Mouse (Mus musculus): ENCODE data around the gene Cops3. TPM values are rescaled to one million over a fixed set of nuclear protein-coding genes. Genes with fewer than 3 reads are reported as not detected.

The Cops3 gene
- polyA plus RNA-seq (2014; fragmentation: Nextera tagmentation; extraction: Ambion mirVana), result 180 and 198 TPM in 2 replicates

GRCm38 (mm10) chr11:59839459-59840126 is at the start of gene Cops3:
TSS of gene Cops3 (minus strand) at chr11:59839838.
- ATAC-seq (ENCODE audit: low read depth), result peak; percentile 97
- H3K27me3 ChIP-seq (replicated peaks; ENCODE audit: control insufficient read depth, insufficient read depth, low read length), result no peaks in the 10 kb centered on the region
- peak within 1 kb of the TSS; percentile 99 for H3K27ac ChIP-seq (replicated peaks; ENCODE audit: low read depth, low read length)
- WGBS, result under 1% methylated on average over 37 of the region's 43 CpGs
- H3K4me1 ChIP-seq (ENCODE audit: control insufficient read depth, insufficient read depth, low read length), result peaks cover 14% of the 10 kb centered on the region
- H3K9ac ChIP-seq (ENCODE audit: low read depth, low read length), result peak within 1 kb of the TSS; percentile 97
- peak within 1 kb of the TSS; percentile 74 for H3K4me2 ChIP-seq (ENCODE audit: low read depth, low read length)
- H3K4me3 ChIP-seq (ENCODE audit: low read depth, low read length), result peak within 1 kb of the TSS; percentile 96
- H3K9me3 ChIP-seq (ENCODE audit: control insufficient read depth, low read length), result no peaks in the 10 kb centered on the region
- peaks cover 29% of the 10 kb centered on the region for H3K36me3 ChIP-seq (ENCODE audit: control insufficient read depth, insufficient read depth, low read length)
- peak; percentile 99 for DNase-seq (ENCODE audit: low spot score)

GRCm38 (mm10) chr11:59888151-59888550 is 48.5 kb upstream of the Cops3 start:
- WGBS, result 79% methylated on average over 5 of the region's 5 CpGs
- Histone ChIP-seq H3K9ac (ENCODE audit: low read depth, low read length) (no peak overlapping the region), H3K36me3 (ENCODE audit: control insufficient read depth, insufficient read depth, low read length) (no peaks in the 10 kb centered on the region), H3K27ac (replicated peaks; ENCODE audit: low read depth, low read length) (no peak overlapping the region), H3K27me3 (replicated peaks; ENCODE audit: control insufficient read depth, insufficient read depth, low read length) (no peaks in the 10 kb centered on the region), H3K4me3 (ENCODE audit: low read depth, low read length) (no peak overlapping the region), H3K4me1 (ENCODE audit: control insufficient read depth, insufficient read depth, low read length) (no peaks in the 10 kb centered on the region), H3K9me3 (ENCODE audit: control insufficient read depth, low read length) (0 out of 2 replicates have a peak, but pooled peaks cover 4% of the 10 kb centered on the region), H3K4me2 (ENCODE audit: low read depth, low read length) (no peak overlapping the region)
- DNase-seq (ENCODE audit: low spot score) (no peak), ATAC-seq (ENCODE audit: low read depth) (no peak)

GRCm38 (mm10) chr11:59886952-59887351 is 47.3 kb upstream of the Cops3 start:
- Histone ChIP-seq H3K4me2 (ENCODE audit: low read depth, low read length) (no peak overlapping the region), H3K4me1 (ENCODE audit: control insufficient read depth, insufficient read depth, low read length) (no peaks in the 10 kb centered on the region), H3K9ac (ENCODE audit: low read depth, low read length) (no peak overlapping the region), H3K36me3 (ENCODE audit: control insufficient read depth, insufficient read depth, low read length) (no peaks in the 10 kb centered on the region), H3K27me3 (replicated peaks; ENCODE audit: control insufficient read depth, insufficient read depth, low read length) (no peaks in the 10 kb centered on the region), H3K4me3 (ENCODE audit: low read depth, low read length) (no peak overlapping the region), H3K9me3 (ENCODE audit: control insufficient read depth, low read length) (0 out of 2 replicates have a peak, but pooled peaks cover 4% of the 10 kb centered on the region), H3K27ac (replicated peaks; ENCODE audit: low read depth, low read length) (no peak overlapping the region)
- DNase-seq (ENCODE audit: low spot score) (no peak), ATAC-seq (ENCODE audit: low read depth) (no peak)
- 83% methylated on average over 1 of the region's 1 CpGs for WGBS

GRCm38 (mm10) chr11:59885217-59885986 is 45.8 kb upstream of the Cops3 start:
- DNase-seq (ENCODE audit: low spot score), result peak; percentile 41
- Histone ChIP-seq H3K36me3 (ENCODE audit: control insufficient read depth, insufficient read depth, low read length) (no peaks in the 10 kb centered on the region), H3K4me2 (ENCODE audit: low read depth, low read length) (no peak overlapping the region), H3K9ac (ENCODE audit: low read depth, low read length) (no peak overlapping the region), H3K27ac (replicated peaks; ENCODE audit: low read depth, low read length) (no peak overlapping the region), H3K27me3 (replicated peaks; ENCODE audit: control insufficient read depth, insufficient read depth, low read length) (no peaks in the 10 kb centered on the region), H3K4me1 (ENCODE audit: control insufficient read depth, insufficient read depth, low read length) (no peaks in the 10 kb centered on the region), H3K4me3 (ENCODE audit: low read depth, low read length) (no peak overlapping the region), H3K9me3 (ENCODE audit: control insufficient read depth, low read length) (0 out of 2 replicates have a peak, but pooled peaks cover 4% of the 10 kb centered on the region)
- 46% methylated on average over 17 of the region's 17 CpGs for WGBS
- no peak for ATAC-seq (ENCODE audit: low read depth)

- Histone ChIP-seq H3K36me3 (ENCODE audit: control insufficient read depth, insufficient read depth, low read length) (peaks cover 31% of the 10 kb centered on the region), H3K4me3 (ENCODE audit: low read depth, low read length) (no peak overlapping the region), H3K9me3 (ENCODE audit: control insufficient read depth, low read length) (no peaks in the 10 kb centered on the region), H3K9ac (ENCODE audit: low read depth, low read length) (no peak overlapping the region), H3K27me3 (replicated peaks; ENCODE audit: control insufficient read depth, insufficient read depth, low read length) (no peaks in the 10 kb centered on the region), H3K4me2 (ENCODE audit: low read depth, low read length) (no peak overlapping the region), H3K4me1 (ENCODE audit: control insufficient read depth, insufficient read depth, low read length) (no peaks in the 10 kb centered on the region), H3K27ac (replicated peaks; ENCODE audit: low read depth, low read length) (no peak overlapping the region)
- peak; percentile 80 for ATAC-seq (ENCODE audit: low read depth)
- WGBS, result 11% methylated on average over 2 of the region's 2 CpGs
- peak; percentile 88 for DNase-seq (ENCODE audit: low spot score)
These were observed 40.4 kb upstream of the Cops3 start for GRCm38 (mm10) chr11:59880031-59880430.

GRCm38 (mm10) chr11:59872124-59872523 is 32.5 kb upstream of the Cops3 start:
- no peak overlapping the region for H3K4me2 ChIP-seq (ENCODE audit: low read depth, low read length)
- 72% methylated on average over 8 of the region's 8 CpGs for WGBS
- ATAC-seq (ENCODE audit: low read depth) (peak; percentile 15; the same call in 1 of the 2 replicates), DNase-seq (ENCODE audit: low spot score) (no peak)
- H3K4me1 ChIP-seq (ENCODE audit: control insufficient read depth, insufficient read depth, low read length), result no peaks in the 10 kb centered on the region
- H3K9me3 ChIP-seq (ENCODE audit: control insufficient read depth, low read length), result no peaks in the 10 kb centered on the region
- peaks cover 38% of the 10 kb centered on the region for H3K36me3 ChIP-seq (ENCODE audit: control insufficient read depth, insufficient read depth, low read length)
- no peak overlapping the region for H3K9ac ChIP-seq (ENCODE audit: low read depth, low read length)
- H3K27ac ChIP-seq (replicated peaks; ENCODE audit: low read depth, low read length), result no peak overlapping the region
- no peak overlapping the region for H3K4me3 ChIP-seq (ENCODE audit: low read depth, low read length)
- H3K27me3 ChIP-seq (replicated peaks; ENCODE audit: control insufficient read depth, insufficient read depth, low read length), result no peaks in the 10 kb centered on the region

GRCm38 (mm10) chr11:59864316-59864715 is 24.7 kb upstream of the Cops3 start:
- no peak overlapping the region for H3K27ac ChIP-seq (replicated peaks; ENCODE audit: low read depth, low read length)
- no peak overlapping the region for H3K9ac ChIP-seq (ENCODE audit: low read depth, low read length)
- no peaks in the 10 kb centered on the region for H3K27me3 ChIP-seq (replicated peaks; ENCODE audit: control insufficient read depth, insufficient read depth, low read length)
- ATAC-seq (ENCODE audit: low read depth) (no peak), DNase-seq (ENCODE audit: low spot score) (no peak)
- H3K4me1 ChIP-seq (ENCODE audit: control insufficient read depth, insufficient read depth, low read length), result no peaks in the 10 kb centered on the region
- 85% methylated on average over 6 of the region's 6 CpGs for WGBS
- H3K36me3 ChIP-seq (ENCODE audit: control insufficient read depth, insufficient read depth, low read length), result 0 out of 2 replicates have a peak, but pooled peaks cover 9% of the 10 kb centered on the region
- no peak overlapping the region for H3K4me3 ChIP-seq (ENCODE audit: low read depth, low read length)
- no peaks in the 10 kb centered on the region for H3K9me3 ChIP-seq (ENCODE audit: control insufficient read depth, low read length)
- H3K4me2 ChIP-seq (ENCODE audit: low read depth, low read length), result no peak overlapping the region

GRCm38 (mm10) chr11:59860467-59860866 is 20.8 kb upstream of the Cops3 start:
- Histone ChIP-seq H3K4me3 (ENCODE audit: low read depth, low read length) (no peak overlapping the region), H3K9me3 (ENCODE audit: control insufficient read depth, low read length) (no peaks in the 10 kb centered on the region)
- 92% methylated on average over 11 of the region's 11 CpGs for WGBS

More at GRCm38 (mm10) chr11:59860467-59860866, 20.8 kb upstream of the Cops3 start:
- ATAC-seq (ENCODE audit: low read depth) (no peak), DNase-seq (ENCODE audit: low spot score) (no peak)
- Histone ChIP-seq H3K27me3 (replicated peaks; ENCODE audit: control insufficient read depth, insufficient read depth, low read length) (no peaks in the 10 kb centered on the region), H3K4me2 (ENCODE audit: low read depth, low read length) (no peak overlapping the region), H3K36me3 (ENCODE audit: control insufficient read depth, insufficient read depth, low read length) (0 out of 2 replicates have a peak, but pooled peaks cover 6% of the 10 kb centered on the region), H3K27ac (replicated peaks; ENCODE audit: low read depth, low read length) (no peak overlapping the region), H3K4me1 (ENCODE audit: control insufficient read depth, insufficient read depth, low read length) (no peaks in the 10 kb centered on the region), H3K9ac (ENCODE audit: low read depth, low read length) (no peak overlapping the region)
